Mouse (Mus musculus): ENCODE measurements around the gene Odf3l1. TPM values are rescaled to one million over a fixed set of nuclear protein-coding genes. Genes with fewer than 3 reads are reported as not detected.

Gene Odf3l1
- total and polyA plus RNA-seq, 3 experiments, result not detected

DNA sequence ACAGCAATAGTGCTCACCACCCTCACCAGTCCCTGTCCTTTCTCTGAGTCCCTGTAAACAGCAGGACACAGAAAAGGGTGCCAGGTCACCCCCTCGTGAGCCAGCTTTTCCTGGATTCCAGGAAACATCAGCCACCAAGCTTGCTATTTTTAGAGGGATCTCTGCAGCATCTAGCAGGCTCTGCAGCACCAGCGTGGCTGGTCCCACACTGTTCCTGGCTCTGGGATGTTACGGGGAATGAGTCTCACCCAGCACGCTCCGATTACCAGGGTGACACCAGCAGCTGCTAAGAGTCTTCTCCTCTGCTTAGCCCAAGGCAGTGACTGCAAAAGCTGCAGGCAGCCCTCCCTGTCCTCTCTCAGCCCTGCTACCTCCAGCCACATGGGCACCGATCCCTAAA is 31.6 kb downstream of the Odf3l1 start:
- TF ChIP-seq POLR2A (IDR thresholded peaks at IDR 0.05; ENCODE audit: control insufficient read depth in 1 of 2, insufficient read depth in 1 of 2, low read depth in 1 of 2, low read length in 2 of 2, poor library complexity in 1 of 2), result no peak
- no peak for TF ChIP-seq NRF1 (IDR thresholded peaks at IDR 0.05; ENCODE audit: insufficient read depth, low read depth, low read length, poor library complexity, severe bottlenecking)
- no peak for TF ChIP-seq ZNF384 (IDR thresholded peaks at IDR 0.05; ENCODE audit: low read depth, low read length)
- no peak for TF ChIP-seq ELF1 (IDR thresholded peaks at IDR 0.05; ENCODE audit: low read depth, low read length)
- TF ChIP-seq NELFE (IDR thresholded peaks at IDR 0.05; ENCODE audit: low read depth, low read length), result no peak
- no peak for TF ChIP-seq TAL1 (IDR thresholded peaks at IDR 0.05; ENCODE audit: low read length)
- TF ChIP-seq KAT2A (conservative IDR thresholded peaks at IDR 0.05; ENCODE audit: low read depth, low read length), result no peak
- TF ChIP-seq SMC3 (IDR thresholded peaks at IDR 0.05; ENCODE audit: low read depth, low read length), result no peak
- TF ChIP-seq EP300 (IDR thresholded peaks at IDR 0.05; ENCODE audit: low read depth in 1 of 2, low read length in 2 of 2), result no peak
- TF ChIP-seq MYB (IDR thresholded peaks at IDR 0.05; ENCODE audit: low read depth, low read length), result no peak
- Histone ChIP-seq H3K4me3 (ENCODE audit: control insufficient read depth in 1 of 2, insufficient read depth in 1 of 2, low read depth in 2 of 2, low read length in 2 of 2) (no peak overlapping the region), H3K36me3 (ENCODE audit: control insufficient read depth in 1 of 2, insufficient read depth in 2 of 2, low read length in 2 of 2) (no peaks in the 10 kb centered on the region), H3K9me3 (replicated peaks; ENCODE audit: insufficient read depth, low read length) (no peaks in the 10 kb centered on the region), H3K4me1 (ENCODE audit: control insufficient read depth in 1 of 2, insufficient read depth in 2 of 2, low read length in 2 of 2) (peaks cover 0 to 4% of the 10 kb centered on the region in 2 experiments; a peak in 2 of 4 replicates), H3K79me2 (ENCODE audit: control insufficient read depth, insufficient read depth, low read length, poor library complexity) (no peaks in the 10 kb centered on the region), H3K27me3 (ENCODE audit: control insufficient read depth in 1 of 2, insufficient read depth in 2 of 2, low read length in 2 of 2) (peaks cover 0 to 8% of the 10 kb centered on the region in 2 experiments; a peak in 3 of 4 replicates), H3K9ac (ENCODE audit: control insufficient read depth, low read depth, low read length, poor library complexity, severe bottlenecking) (no peak overlapping the region), H3K27ac (ENCODE audit: control insufficient read depth, low read depth, low read length) (no peak overlapping the region)
- no peak for DNase-seq (ENCODE audit: low read depth, low spot score)

DNA sequence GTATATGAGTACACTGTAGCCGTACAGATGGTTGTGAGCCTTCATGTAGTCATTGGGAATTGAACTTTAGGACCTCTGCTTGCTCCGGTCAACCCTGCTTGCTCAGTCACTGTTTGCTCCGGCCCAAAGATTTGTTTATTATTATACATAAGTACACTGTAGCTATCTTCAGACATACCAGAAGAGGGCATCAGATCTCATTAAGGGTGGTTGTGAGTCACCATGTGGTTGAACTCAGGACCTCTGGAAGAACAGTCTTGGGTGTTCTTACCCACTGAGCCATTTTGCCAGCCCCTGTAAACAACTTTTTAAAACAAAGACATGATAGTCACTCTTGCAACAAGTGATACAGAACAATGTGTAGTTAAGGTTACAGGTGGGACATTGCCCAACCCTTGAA is 32.6 kb downstream of the Odf3l1 start:
- Histone ChIP-seq H3K9me3 (replicated peaks; ENCODE audit: insufficient read depth, low read length) (no peaks in the 10 kb centered on the region), H3K27me3 (ENCODE audit: control insufficient read depth in 1 of 2, insufficient read depth in 2 of 2, low read length in 2 of 2) (peaks cover 0 to 8% of the 10 kb centered on the region in 2 experiments; a peak in 3 of 4 replicates), H3K79me2 (ENCODE audit: control insufficient read depth, insufficient read depth, low read length, poor library complexity) (no peaks in the 10 kb centered on the region), H3K9ac (ENCODE audit: control insufficient read depth, low read depth, low read length, poor library complexity, severe bottlenecking) (no peak overlapping the region), H3K4me3 (ENCODE audit: control insufficient read depth in 1 of 2, insufficient read depth in 1 of 2, low read depth in 2 of 2, low read length in 2 of 2) (no peak overlapping the region), H3K4me1 (ENCODE audit: control insufficient read depth in 1 of 2, insufficient read depth in 2 of 2, low read length in 2 of 2) (peaks cover 0 to 4% of the 10 kb centered on the region in 2 experiments; a peak in 2 of 4 replicates), H3K27ac (ENCODE audit: control insufficient read depth, low read depth, low read length) (no peak overlapping the region), H3K36me3 (ENCODE audit: control insufficient read depth in 1 of 2, insufficient read depth in 2 of 2, low read length in 2 of 2) (no peaks in the 10 kb centered on the region)
- 0 out of 2 replicates have a peak, but pooled peaks have one; percentile 13 for TF ChIP-seq SMC3 (IDR thresholded peaks at IDR 0.05; ENCODE audit: low read depth, low read length)
- TF ChIP-seq MAX (IDR thresholded peaks at IDR 0.05; ENCODE audit: low read length), result no peak
- no peak for DNase-seq (ENCODE audit: low read depth, low spot score)

DNA sequence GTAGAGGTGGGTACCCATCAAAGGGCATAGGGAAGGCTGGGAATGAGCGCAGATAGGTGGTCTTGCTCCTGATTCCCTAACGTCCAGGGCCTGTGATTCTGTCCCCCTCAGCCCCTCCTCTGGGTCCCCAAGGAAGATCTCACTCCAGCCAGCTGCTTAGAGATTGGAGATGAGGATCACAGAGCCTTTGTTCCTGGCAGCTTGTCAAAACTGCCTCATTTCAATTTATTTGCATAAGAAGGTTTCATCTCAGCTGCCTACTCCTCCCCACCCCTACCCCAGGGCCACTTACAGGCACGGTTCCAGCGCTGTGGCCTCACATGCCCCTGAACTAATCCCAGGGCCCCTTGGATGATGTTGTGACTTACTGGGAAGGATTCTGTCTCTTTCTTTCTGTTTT is 34.3 kb downstream of the Odf3l1 start:
- DNase-seq (ENCODE audit: low read depth, low spot score), result no peak
- H3K27me3 ChIP-seq (ENCODE audit: control insufficient read depth in 1 of 2, insufficient read depth in 2 of 2, low read length in 2 of 2), result peaks cover 0 to 11% of the 10 kb centered on the region in 2 experiments; a peak in 3 of 4 replicates
- H3K4me3 ChIP-seq (ENCODE audit: control insufficient read depth in 1 of 2, insufficient read depth in 1 of 2, low read depth in 2 of 2, low read length in 2 of 2), result no peak overlapping the region
- 0 out of 4 replicates have a peak, but pooled peaks cover 0 to 1% of the 10 kb centered on the region in 2 experiments for H3K4me1 ChIP-seq (ENCODE audit: control insufficient read depth in 1 of 2, insufficient read depth in 2 of 2, low read length in 2 of 2)
- no peak for TF ChIP-seq EP300 (IDR thresholded peaks at IDR 0.05; ENCODE audit: low read depth in 1 of 2, low read length in 2 of 2)
- TF ChIP-seq GABPA (IDR thresholded peaks at IDR 0.05; ENCODE audit: low read depth, low read length), result no peak
- no peak overlapping the region for H3K9ac ChIP-seq (ENCODE audit: control insufficient read depth, low read depth, low read length, poor library complexity, severe bottlenecking)
- no peaks in the 10 kb centered on the region for H3K79me2 ChIP-seq (ENCODE audit: control insufficient read depth, insufficient read depth, low read length, poor library complexity)
- H3K9me3 ChIP-seq (replicated peaks; ENCODE audit: insufficient read depth, low read length), result no peaks in the 10 kb centered on the region
- no peaks in the 10 kb centered on the region for H3K36me3 ChIP-seq (ENCODE audit: control insufficient read depth in 1 of 2, insufficient read depth in 2 of 2, low read length in 2 of 2)
- no peak overlapping the region for H3K27ac ChIP-seq (ENCODE audit: control insufficient read depth, low read depth, low read length)
